Mouse (Mus musculus): ENCODE data around the gene Grap. TPM values are rescaled to one million over a fixed set of nuclear protein-coding genes. Genes with fewer than 3 reads are reported as not detected.

Grap gene
- total RNA-seq, 2 experiments from 2014 or later, result 3.2 to 4.5 TPM

GRCm38 (mm10) chr11:61656148-61656850, 3.2 kb downstream of the Grap start:
- DNase-seq (ENCODE audit: low spot score in 2 of 2), result no peak

GRCm38 (mm10) chr11:61657432-61657831, 4.4 kb downstream of the Grap start:
- no peak for DNase-seq (ENCODE audit: low spot score in 2 of 2)

GRCm38 (mm10) chr11:61658360-61658922, 5.4 kb downstream of the Grap start:
- no peak for DNase-seq (ENCODE audit: low spot score in 2 of 2)

- no peak for DNase-seq (ENCODE audit: low spot score in 2 of 2)
These were observed 6.2 kb downstream of the Grap start for GRCm38 (mm10) chr11:61659011-61659858.

GRCm38 (mm10) chr11:61660001-61660400, 6.9 kb downstream of the Grap start:
- DNase-seq (ENCODE audit: low spot score in 2 of 2), result no peak

GRCm38 (mm10) chr11:61660806-61661392, 7.8 kb downstream of the Grap start:
- DNase-seq (ENCODE audit: low spot score in 2 of 2), result no peak

GRCm38 (mm10) chr11:61662189-61662588, 9.1 kb downstream of the Grap start:
- DNase-seq (ENCODE audit: low spot score in 2 of 2), result no peak

GRCm38 (mm10) chr11:61665401-61665800, 12.3 kb downstream of the Grap start:
- no peak for DNase-seq (ENCODE audit: low spot score in 2 of 2)

GRCm38 (mm10) chr11:61665991-61666799, 13.1 kb downstream of the Grap start:
- DNase-seq (ENCODE audit: low spot score in 2 of 2), result peak; percentile 57 to 60

- DNase-seq (ENCODE audit: low spot score in 2 of 2), result no peak
These were observed 14.2 kb downstream of the Grap start for GRCm38 (mm10) chr11:61667248-61667647.

- no peak for DNase-seq (ENCODE audit: low spot score in 2 of 2)
These were observed 14.7 kb downstream of the Grap start for GRCm38 (mm10) chr11:61667782-61668181.

GRCm38 (mm10) chr11:61669492-61670490, 16.7 kb downstream of the Grap start:
- DNase-seq (ENCODE audit: low spot score in 2 of 2), result no peak

- no peak for DNase-seq (ENCODE audit: low spot score in 2 of 2)
These were observed 18.8 kb downstream of the Grap start for GRCm38 (mm10) chr11:61671781-61672383.

- peak; percentile 12 to 31 for DNase-seq (ENCODE audit: low spot score in 2 of 2)
These were observed 20.6 kb downstream of the Grap start for GRCm38 (mm10) chr11:61673686-61674085.

- no peak for DNase-seq (ENCODE audit: low spot score in 2 of 2)
These were observed 21.2 kb downstream of the Grap start for GRCm38 (mm10) chr11:61674151-61674838.

- no peak for DNase-seq (ENCODE audit: low spot score in 2 of 2)
These were observed 21.7 kb downstream of the Grap start for GRCm38 (mm10) chr11:61674839-61675159.

GRCm38 (mm10) chr11:61675332-61675731, 22.3 kb downstream of the Grap start:
- DNase-seq (ENCODE audit: low spot score in 2 of 2), result no peak

GRCm38 (mm10) chr11:61676216-61676854, 23.3 kb downstream of the Grap start:
- DNase-seq (ENCODE audit: low spot score in 2 of 2), result no peak

Measured in left cerebral cortex, adult 18-20 months (tissue).